Mouse (Mus musculus) forebrain, embryonic 16.5 days (tissue): ENCODE data around the gene Obscn. TPM values are rescaled to one million over a fixed set of nuclear protein-coding genes. Genes with fewer than 3 reads are reported as not detected.

Experiments used
- ATAC-seq: fragments of 200-750 bp; cut with Nextera tagmentation; 2 replicates; pipeline ENCODE4 v1.8.0; 2017; ENCODE audit warnings: mild to moderate bottlenecking, moderate library complexity
- H3K27ac ChIP-seq: fragments of 300-500 bp; sonication (generic); 2 replicates; pipeline ENCODE4 v1.5.1; 2014; ENCODE audit warnings: low read length, control low read depth
- H3K27me3 ChIP-seq: fragments of 300-500 bp; sonication (generic); replicated peaks from 2 replicates; pipeline ENCODE4 v1.6.1; 2014; ENCODE audit warnings: low read length; ENCODE audit not compliant: control insufficient read depth, insufficient read depth
- H3K36me3 ChIP-seq: fragments of 300-500 bp; sonication (generic); 2 replicates; pipeline ENCODE4 v1.6.1; 2014; ENCODE audit not compliant: control insufficient read depth, insufficient read depth
- H3K4me1 ChIP-seq: fragments of 300-500 bp; sonication (generic); replicated peaks from 2 replicates; pipeline ENCODE4 v1.6.1; 2014; ENCODE audit warnings: low read length; ENCODE audit not compliant: control insufficient read depth, insufficient read depth
- H3K4me2 ChIP-seq: fragments of 300-500 bp; sonication (generic); 2 replicates; pipeline ENCODE4 v1.6.1; 2014; ENCODE audit warnings: mild to moderate bottlenecking, low read length, control low read depth
- H3K4me3 ChIP-seq: fragments of 300-500 bp; sonication (generic); replicated peaks from 2 replicates; pipeline ENCODE4 v1.5.1; 2014; ENCODE audit warnings: mild to moderate bottlenecking, low read length, control low read depth
- H3K9ac ChIP-seq: fragments of 300-500 bp; sonication (generic); replicated peaks from 2 replicates; pipeline ENCODE4 v1.6.1; 2014; ENCODE audit warnings: low read depth, low read length, control low read depth
- H3K9me3 ChIP-seq: fragments of 300-500 bp; sonication (generic); 2 replicates; pipeline ENCODE4 v1.6.1; 2016; ENCODE audit warnings: low read length; ENCODE audit not compliant: control insufficient read depth
- WGBS: fragments of 180-500 bp; shearing (Covaris S2); extraction: QIAGEN DNeasy Blood & Tissue Kit; methylation state at CpG from one replicate; pipeline ENCODE4 v1.1.7; 2014; 5-methylcytosine and 5-hydroxymethylcytosine counted together
- polyA plus RNA-seq: library from polyadenylated mRNA; unstranded; fragments of >200 nt; fragmentation: Nextera tagmentation; extraction: Ambion mirVana; gene quantifications from 2 replicates; pipeline ENCODE4 v1.2.1, GENCODE M21; 2015

The Obscn gene
- polyA plus RNA-seq, 1 experiment from 2014 or later, result 0.25 TPM

GRCm38 (mm10) chr11:59154220-59154619 lies 18.0 kb upstream of the Obscn start:
- no peak overlapping the region for H3K4me3 ChIP-seq
- H3K36me3 ChIP-seq, result 0 out of 2 replicates have a peak, but pooled peaks cover 3% of the 10 kb centered on the region
- H3K27me3 ChIP-seq, result no peaks in the 10 kb centered on the region
- no peaks in the 10 kb centered on the region for H3K4me1 ChIP-seq
- no peak overlapping the region for H3K4me2 ChIP-seq
- H3K9me3 ChIP-seq, result no peaks in the 10 kb centered on the region
- no peak for ATAC-seq
- no peak overlapping the region for H3K27ac ChIP-seq
- 85% methylated on average over 7 of the region's 7 CpGs for WGBS
- no peak overlapping the region for H3K9ac ChIP-seq

GRCm38 (mm10) chr11:59151729-59152128 lies 15.5 kb upstream of the Obscn start:
- Histone ChIP-seq H3K4me3 (no peak overlapping the region), H3K36me3 (no peaks in the 10 kb centered on the region), H3K27ac (no peak overlapping the region), H3K27me3 (no peaks in the 10 kb centered on the region), H3K9me3 (no peaks in the 10 kb centered on the region), H3K4me1 (no peaks in the 10 kb centered on the region), H3K4me2 (no peak overlapping the region), H3K9ac (no peak overlapping the region)
- WGBS, result 35% methylated on average over 3 of the region's 3 CpGs
- no peak for ATAC-seq

GRCm38 (mm10) chr11:59149302-59149701 lies 13.1 kb upstream of the Obscn start:
- Histone ChIP-seq H3K27ac (no peak overlapping the region), H3K4me2 (no peak overlapping the region), H3K9me3 (no peaks in the 10 kb centered on the region), H3K4me3 (no peak overlapping the region), H3K4me1 (no peaks in the 10 kb centered on the region), H3K27me3 (no peaks in the 10 kb centered on the region), H3K36me3 (no peaks in the 10 kb centered on the region), H3K9ac (no peak overlapping the region)
- no peak for ATAC-seq
- WGBS, result 73% methylated on average over 3 of the region's 3 CpGs

GRCm38 (mm10) chr11:59142962-59143361 lies 6.8 kb upstream of the Obscn start:
- no peak overlapping the region for H3K9ac ChIP-seq
- H3K4me3 ChIP-seq, result no peak overlapping the region

DNA sequence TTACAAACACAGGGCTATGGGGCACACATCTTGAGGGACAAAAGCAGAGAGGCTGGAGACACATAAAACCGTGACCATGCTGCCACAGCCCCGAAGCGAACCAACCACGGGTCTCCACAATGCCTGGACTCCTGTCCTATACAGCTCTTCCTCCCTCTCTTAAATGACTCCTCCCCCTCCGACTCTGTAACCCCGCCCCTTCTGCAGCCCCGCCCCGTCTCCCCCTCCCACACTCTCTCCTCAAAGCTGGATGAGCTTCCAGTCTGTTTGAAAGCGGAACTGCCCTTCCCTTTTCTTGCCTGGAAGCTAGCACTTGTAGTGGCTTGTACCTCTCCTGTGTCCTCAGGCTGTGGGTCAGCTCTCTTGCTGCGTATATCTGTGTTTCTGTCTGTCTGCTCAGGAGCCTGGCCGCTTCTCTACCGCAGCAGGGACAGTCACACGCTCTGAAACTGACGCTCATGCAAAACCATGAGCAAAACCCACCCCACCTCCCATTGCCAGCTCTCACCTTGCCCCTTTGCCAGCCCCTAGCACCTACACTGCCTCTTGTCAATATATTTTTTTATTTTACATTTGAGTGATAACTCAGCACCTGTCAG lies 5.7 kb upstream of the Obscn start:
- no peaks in the 10 kb centered on the region for H3K4me1 ChIP-seq
- no peaks in the 10 kb centered on the region for H3K9me3 ChIP-seq
- 10% methylated on average over 14 of the region's 14 CpGs for WGBS
- no peak overlapping the region for H3K4me2 ChIP-seq
- no peak for ATAC-seq
- no peak overlapping the region for H3K4me3 ChIP-seq
- H3K36me3 ChIP-seq, result no peaks in the 10 kb centered on the region
- H3K9ac ChIP-seq, result no peak overlapping the region
- H3K27ac ChIP-seq, result no peak overlapping the region
- peaks cover 8% of the 10 kb centered on the region for H3K27me3 ChIP-seq

More at GRCm38 (mm10) chr11:59142962-59143361, 6.8 kb upstream of the Obscn start:
- Histone ChIP-seq H3K4me1 (no peaks in the 10 kb centered on the region), H3K36me3 (no peaks in the 10 kb centered on the region), H3K9me3 (no peaks in the 10 kb centered on the region), H3K27me3 (no peaks in the 10 kb centered on the region), H3K4me2 (no peak overlapping the region), H3K27ac (no peak overlapping the region)
- no peak for ATAC-seq
- WGBS, result 83% methylated on average over 5 of the region's 5 CpGs

DNA sequence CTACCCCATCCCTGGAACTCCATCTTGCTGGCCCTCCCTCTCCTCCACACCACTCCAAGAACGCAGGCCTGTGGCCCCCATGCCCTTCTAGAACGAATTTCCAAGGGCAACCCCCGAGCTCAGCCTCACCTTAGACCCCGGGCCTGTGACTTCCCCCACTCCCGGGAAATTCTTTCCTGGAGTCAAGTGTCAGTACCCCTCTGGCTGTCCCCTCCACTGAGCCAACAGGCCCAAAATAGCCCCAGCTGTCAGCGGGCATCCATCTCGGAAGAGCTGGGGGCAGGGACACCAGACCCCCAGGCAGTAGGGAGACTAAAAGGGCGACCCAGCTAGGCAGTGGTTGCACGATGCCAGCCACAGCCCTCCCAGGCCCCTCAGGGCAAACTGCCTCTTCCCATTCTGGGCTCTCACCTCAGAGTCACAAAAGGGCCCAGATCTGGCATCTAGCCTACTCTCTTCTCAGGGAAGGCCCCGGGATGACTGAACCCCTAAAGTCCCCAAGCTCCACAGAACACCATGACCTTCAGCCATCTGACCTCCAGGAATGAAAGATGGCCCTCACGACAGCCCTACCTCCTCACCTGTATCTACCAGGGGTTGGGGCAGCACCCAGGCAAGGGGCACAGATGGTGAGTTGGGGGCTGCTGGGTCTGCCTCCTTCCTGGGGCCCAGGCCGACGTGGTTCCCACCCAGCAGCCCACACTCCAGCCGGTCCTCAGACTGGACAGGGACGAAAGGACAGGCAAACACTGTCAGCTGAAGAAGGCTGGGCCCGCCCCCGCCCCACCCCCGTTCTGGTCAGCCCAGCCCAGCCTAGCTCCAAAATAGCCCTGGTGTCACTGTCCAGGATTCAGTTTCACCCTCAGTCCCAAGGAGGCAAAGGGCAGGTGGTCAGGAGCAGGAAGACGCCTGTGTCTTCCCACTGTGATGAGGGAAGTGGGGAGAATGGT lies 2.6 kb upstream of the Obscn start:
- Histone ChIP-seq H3K27me3 (peaks cover 38% of the 10 kb centered on the region), H3K36me3 (no peaks in the 10 kb centered on the region), H3K9me3 (no peaks in the 10 kb centered on the region), H3K9ac (no peak overlapping the region), H3K27ac (no peak overlapping the region), H3K4me1 (peaks cover 11% of the 10 kb centered on the region; the same call in 1 of the 2 replicates), H3K4me2 (no peak overlapping the region), H3K4me3 (no peak overlapping the region)
- ATAC-seq, result no peak
- 72% methylated on average over 19 of the region's 19 CpGs for WGBS

DNA sequence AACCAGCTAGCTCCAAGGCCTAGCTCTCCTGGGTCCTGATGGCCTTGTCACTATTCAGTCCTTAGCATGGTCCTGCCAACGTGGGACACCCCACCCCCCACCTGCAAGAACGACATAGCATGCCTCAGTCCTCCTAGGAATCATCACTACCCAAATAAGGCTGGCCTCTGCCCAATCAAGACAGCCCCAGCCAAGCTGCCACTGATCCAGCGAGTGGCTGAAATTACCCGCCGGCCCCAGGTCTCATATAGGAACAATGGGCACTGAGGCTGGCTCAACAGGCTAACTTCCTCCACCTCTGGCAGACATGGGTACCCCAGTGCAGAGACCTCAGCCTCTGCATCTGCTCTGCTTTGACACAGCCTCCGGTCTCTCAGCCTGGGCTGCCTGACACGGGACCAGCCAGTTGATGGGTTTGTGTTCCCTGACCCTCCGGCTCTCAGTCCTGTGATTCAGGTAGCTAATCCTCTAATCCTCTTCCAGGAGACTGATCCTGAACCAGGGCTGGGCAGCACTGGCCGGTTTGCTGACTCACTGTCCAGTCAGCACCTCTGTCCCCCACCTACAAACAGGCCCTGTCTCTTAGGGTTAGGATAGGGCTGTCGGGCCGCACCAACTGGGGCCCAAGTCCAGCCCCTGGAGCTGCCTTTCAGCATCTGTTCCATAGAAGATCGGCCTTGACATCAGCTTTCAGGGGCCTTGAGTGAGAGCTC lies 948 bp upstream of the Obscn start:
- H3K4me3 ChIP-seq, result no peak overlapping the region
- no peak for ATAC-seq
- no peaks in the 10 kb centered on the region for H3K36me3 ChIP-seq
- H3K9me3 ChIP-seq, result no peaks in the 10 kb centered on the region
- H3K4me2 ChIP-seq, result no peak overlapping the region
- H3K27ac ChIP-seq, result no peak overlapping the region
- H3K4me1 ChIP-seq, result peaks cover 11% of the 10 kb centered on the region; the same call in 1 of the 2 replicates
- peaks cover 44% of the 10 kb centered on the region for H3K27me3 ChIP-seq
- H3K9ac ChIP-seq, result 0 out of 2 replicates have a peak overlapping the region, but pooled peaks have one; percentile 13
- WGBS, result 41% methylated on average over 12 of the region's 12 CpGs

GRCm38 (mm10) chr11:59135051-59135820 lies 966 bp downstream of the Obscn start:
- Histone ChIP-seq H3K9me3 (no peaks in the 10 kb centered on the region), H3K4me1 (peaks cover 11% of the 10 kb centered on the region; the same call in 1 of the 2 replicates), H3K27me3 (peaks cover 44% of the 10 kb centered on the region), H3K4me3 (peak overlapping the region; percentile 30), H3K36me3 (no peaks in the 10 kb centered on the region), H3K4me2 (peak overlapping the region; percentile 42), H3K27ac (no peak overlapping the region), H3K9ac (peak overlapping the region; percentile 29; the same call in 1 of the 2 replicates)
- no peak for ATAC-seq
- 6% methylated on average over 55 of the region's 55 CpGs for WGBS
